In the genomic region with DNA sequence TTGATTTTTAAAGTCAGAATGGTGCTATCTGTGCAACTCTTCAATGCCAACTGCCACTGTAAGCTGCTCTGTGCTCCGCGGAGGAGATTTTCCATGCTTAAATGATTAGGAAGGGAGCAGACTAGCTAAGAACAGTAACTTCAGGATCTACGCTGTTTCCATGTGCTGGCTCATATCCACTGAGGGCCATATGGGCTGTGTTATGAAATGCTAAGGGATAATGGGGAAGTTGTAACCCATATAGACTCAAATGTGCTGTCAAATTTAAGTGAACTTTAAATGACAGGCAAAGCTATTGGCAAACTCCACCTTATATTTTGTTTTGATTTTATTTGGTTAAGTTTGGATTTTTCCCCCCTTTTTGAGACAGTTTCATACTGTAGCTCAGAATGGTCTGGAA, we compare ENCODE assay signal across 27 mouse cellular contexts. TPM values are rescaled to one million over a fixed set of nuclear protein-coding genes. Genes with fewer than 3 reads are reported as not detected.
DNase-seq lines count a peak whose midpoint lies in the region; ATAC-seq lines count a peak whose summit lies in the region.
"Had no signal": no experiment of that assay in that cellular context is flagged by ENCODE, and none has a peak within 500 bp of the region (broad histone marks: within the 10 kb centered on the region; RNA-seq: fewer than 3 reads in every experiment).

No protein-coding gene starts in this region.

- ATAC-seq in embryonic facial prominence, embryonic 14.5 days (ENCODE audit: low read depth) = no peak
- ATAC-seq: CD4-positive, CD25-positive, alpha-beta regulatory T cell, adult 4 months had no signal

- H3K9me3 ChIP-seq in embryonic facial prominence, embryonic 14.5 days (ENCODE audit: control insufficient read depth, low read length) = no peaks in the 10 kb centered on the region
- H3K9me3 ChIP-seq in embryonic facial prominence, embryonic 10.5 days = no peaks in the 10 kb centered on the region
- H3K9me3 ChIP-seq: embryonic facial prominence, embryonic 15.5 days; forebrain, embryonic 10.5 days; G1E; heart, embryonic 12.5 days; hindbrain, embryonic 10.5 days had no signal

- H3K27me3 ChIP-seq in embryonic facial prominence, embryonic 14.5 days (replicated peaks; ENCODE audit: control insufficient read depth, insufficient read depth, low read length) = no peaks in the 10 kb centered on the region
- no peaks in the 10 kb centered on the region for H3K27me3 ChIP-seq in embryonic facial prominence, embryonic 10.5 days (replicated peaks; ENCODE audit: low read depth, poor library complexity, severe bottlenecking)
- H3K27me3 ChIP-seq: embryonic facial prominence, embryonic 15.5 days; heart, embryonic 12.5 days had no signal

- DNase-seq in embryonic facial prominence, embryonic 14.5 days (ENCODE audit: low spot score) = peak; percentile 16
- no peak for DNase-seq in embryonic facial prominence, embryonic 10.5 days (ENCODE audit: low spot score)
- peak; percentile 9 for DNase-seq in layer of hippocampus, adult 11-12 months (ENCODE audit: low spot score)
- no peak for DNase-seq in layer of hippocampus, adult 9-10 months (ENCODE audit: low spot score)
- DNase-seq in brain, adult 2 months (ENCODE audit: low read depth, low spot score) = peak; percentile 5
- DNase-seq in layer of hippocampus, adult 9-11 months = peak; percentile 32
- no peak for DNase-seq in gastrocnemius, adult 8-10 months (ENCODE audit: low spot score in 2 of 2)
- DNase-seq: adrenal gland, adult 8-10 months; B cell, adult 2 months; cerebellum, adult 18-20 months; cerebellum, adult 9-11 months; cerebellum, postnatal 36 days; gastrocnemius, postnatal 14 days had no signal

- H3K27ac ChIP-seq in embryonic facial prominence, embryonic 14.5 days (replicated peaks; ENCODE audit: low read depth, low read length) = no peak overlapping the region
- H3K27ac ChIP-seq in embryonic facial prominence, embryonic 10.5 days (replicated peaks) = no peak overlapping the region
- H3K27ac ChIP-seq: embryonic facial prominence, embryonic 15.5 days; forebrain, embryonic 10.5 days; hindbrain, embryonic 10.5 days; hindbrain, embryonic 14.5 days had no signal

- H3K4me2 ChIP-seq in embryonic facial prominence, embryonic 14.5 days (ENCODE audit: low read depth, low read length) = no peak overlapping the region
- H3K4me2 ChIP-seq: embryonic facial prominence, embryonic 15.5 days; heart, embryonic 12.5 days; hindbrain, embryonic 14.5 days had no signal

- H3K9ac ChIP-seq in embryonic facial prominence, embryonic 14.5 days (ENCODE audit: low read depth, low read length) = no peak overlapping the region
- H3K9ac ChIP-seq: embryonic facial prominence, embryonic 15.5 days; heart, embryonic 12.5 days; hindbrain, embryonic 14.5 days had no signal

- WGBS in embryonic facial prominence, embryonic 14.5 days = 61% methylated on average over 3 of the region's 3 CpGs
- 83% methylated on average over 3 of the region's 3 CpGs for WGBS in embryonic facial prominence, embryonic 10.5 days

- no peaks in the 10 kb centered on the region for H3K4me1 ChIP-seq in embryonic facial prominence, embryonic 14.5 days (ENCODE audit: control insufficient read depth, insufficient read depth, low read length)
- H3K4me1 ChIP-seq in embryonic facial prominence, embryonic 10.5 days = no peaks in the 10 kb centered on the region
- H3K4me1 ChIP-seq: embryonic facial prominence, embryonic 15.5 days; forebrain, embryonic 10.5 days; heart, embryonic 12.5 days; hindbrain, embryonic 10.5 days had no signal

- H3K4me3 ChIP-seq in embryonic facial prominence, embryonic 14.5 days (ENCODE audit: low read depth, low read length) = no peak overlapping the region
- no peak overlapping the region for H3K4me3 ChIP-seq in embryonic facial prominence, embryonic 10.5 days
- H3K4me3 ChIP-seq: embryonic facial prominence, embryonic 15.5 days; erythroblast, embryonic 14.5 days; forebrain, embryonic 10.5 days; heart, embryonic 12.5 days; hindbrain, embryonic 10.5 days had no signal

- H3K36me3 ChIP-seq in embryonic facial prominence, embryonic 14.5 days (ENCODE audit: control insufficient read depth, insufficient read depth, low read length) = no peaks in the 10 kb centered on the region
- H3K36me3 ChIP-seq in embryonic facial prominence, embryonic 10.5 days (replicated peaks) = no peaks in the 10 kb centered on the region
- H3K36me3 ChIP-seq: embryonic facial prominence, embryonic 15.5 days; forebrain, embryonic 10.5 days; G1E; heart, embryonic 12.5 days; hindbrain, embryonic 10.5 days had no signal

RNA-seq across cellular contexts. Expression of a gene that starts 0.9 kb away (rescaled TPM):
- polyA plus RNA-seq in embryonic facial prominence, embryonic 14.5 days (2014; fragmentation: Nextera tagmentation; extraction: Ambion mirVana) = not detected in 2 replicates
- not detected in 2 replicates for polyA plus RNA-seq in embryonic facial prominence, embryonic 10.5 days (2016; fragmentation: Nextera tagmentation; extraction: Ambion mirVana)
- total RNA-seq in gastrocnemius, adult 8-10 months (2022) = not detected
- total RNA-seq: adrenal gland, postnatal 4 days; G1E; gastrocnemius, postnatal 14 days; heart, adult 8-10 months; heart, postnatal 25 days had no signal
- polyA plus RNA-seq: embryonic facial prominence, embryonic 15.5 days; erythroblast, embryonic 14.5 days; forebrain, embryonic 10.5 days; frontal cortex, adult 2 months; G1E; gonadal fat pad, adult 2 months; heart, embryonic 12.5 days; heart, embryonic 16.5 days; hindbrain, embryonic 10.5 days; hindbrain, embryonic 14.5 days had no signal

Comparison
In these comparisons a context has a peak if more than half of its experiments do, and no peak if none do; other contexts are left out.
1. DNase-seq: peak in embryonic facial prominence, embryonic 14.5 days (single experiment), layer of hippocampus, adult 11-12 months (single experiment), brain, adult 2 months (single experiment) and layer of hippocampus, adult 9-11 months (single experiment); none in embryonic facial prominence, embryonic 10.5 days (single experiment), layer of hippocampus, adult 9-10 months (single experiment) and gastrocnemius, adult 8-10 months (0 of 2).